9 mouse cellular contexts compared by ENCODE assay signal in genomic region chr16:8643855-8644254, GRCm38 (mm10). TPM values are rescaled to one million over a fixed set of nuclear protein-coding genes. Genes with fewer than 3 reads are reported as not detected.
A peak's percentile ranks its signal among the peaks of the same experiment; 100 is the strongest.
DNase-seq lines count a peak whose midpoint lies in the region; ATAC-seq and TF ChIP-seq lines count a peak whose summit lies in the region.
"Had no signal": no experiment of that assay in that cellular context is flagged by ENCODE, and none has a peak within 500 bp of the region (broad histone marks: within the 10 kb centered on the region; RNA-seq: fewer than 3 reads in every experiment).

No protein-coding gene starts in this region.

- peaks cover 0 to 11% of the 10 kb centered on the region in 2 experiments; a peak in 2 of 4 replicates for H3K4me1 ChIP-seq in CH12.LX (ENCODE audit: control insufficient read depth in 1 of 2, insufficient read depth in 2 of 2)
- no peaks in the 10 kb centered on the region for H3K4me1 ChIP-seq in midbrain, embryonic 14.5 days (ENCODE audit: control insufficient read depth, insufficient read depth, low read length)
- H3K4me1 ChIP-seq: embryonic facial prominence, embryonic 15.5 days had no signal

- in situ Hi-C loops in CH12.LX (cut with MboI; ENCODE audit: low pct_ligation_motif_present, low pct_unique_long_range_greater_than_20kb, low sequenced_read_pairs) = loop anchor here (5.0 kb wide), 1 partner anchor 33 kb away; no protein-coding TSS in a partner anchor

- no peak overlapping the region for H3K9ac ChIP-seq in CH12.LX (ENCODE audit: insufficient read depth, low read depth)
- H3K9ac ChIP-seq in midbrain, embryonic 14.5 days (replicated peaks; ENCODE audit: low read length) = no peak overlapping the region
- H3K9ac ChIP-seq: embryonic facial prominence, embryonic 15.5 days had no signal

- H3K9me3 ChIP-seq in CH12.LX (replicated peaks; ENCODE audit: low read length) = no peaks in the 10 kb centered on the region
- no peaks in the 10 kb centered on the region for H3K9me3 ChIP-seq in midbrain, embryonic 14.5 days (ENCODE audit: control insufficient read depth, low read length)
- H3K9me3 ChIP-seq: embryonic facial prominence, embryonic 15.5 days had no signal

- intact Hi-C loops in heart, postnatal 25 days (cut with DNase I) = loop anchor here (1.0 to 10.0 kb wide), 3 partner anchors 30 to 229 kb away; no protein-coding TSS in a partner anchor

- DNase-seq in heart, adult 11 months = peak; percentile 89
- DNase-seq in heart, postnatal 25 days (ENCODE audit: low spot score) = no peak
- DNase-seq in CH12.LX (ENCODE audit: extremely low read depth) = peak; percentile 73
- peak; percentile 53 for DNase-seq in c-Kit-positive CD71-positive TER-119-positive erythroid progenitor cells, embryonic 14.5 days (ENCODE audit: low spot score)
- DNase-seq in heart, postnatal 4 days = peak; percentile 54
- DNase-seq in layer of hippocampus, adult 9-11 months = peak; percentile 48
- peak; percentile 64 for DNase-seq in midbrain, embryonic 14.5 days
- no peak for DNase-seq in ovary, postnatal 36 days (ENCODE audit: low spot score)

- TF ChIP-seq POLR2A in CH12.LX (IDR thresholded peaks at IDR 0.05; ENCODE audit: low read depth, low read length) = no peak

- no peaks in the 10 kb centered on the region for H3K27me3 ChIP-seq in CH12.LX (replicated peaks)
- H3K27me3 ChIP-seq in midbrain, embryonic 14.5 days (ENCODE audit: control insufficient read depth, insufficient read depth, low read length) = no peaks in the 10 kb centered on the region
- H3K27me3 ChIP-seq: embryonic facial prominence, embryonic 15.5 days had no signal

- no peak overlapping the region for H3K27ac ChIP-seq in CH12.LX (ENCODE audit: insufficient read depth, low read depth)
- H3K27ac ChIP-seq in midbrain, embryonic 14.5 days (replicated peaks; ENCODE audit: low read depth, low read length) = no peak overlapping the region
- H3K27ac ChIP-seq: embryonic facial prominence, embryonic 15.5 days had no signal

- TF ChIP-seq CTCF in CH12.LX (conservative IDR thresholded peaks at IDR 0.05 in 1 of 2, IDR thresholded peaks at IDR 0.05 in 1 of 2; ENCODE audit: low read depth in 2 of 2, low read length in 2 of 2) = peak; percentile 86 to 97

- H3K79me2 ChIP-seq in CH12.LX (replicated peaks; ENCODE audit: control insufficient read depth, extremely low read depth, insufficient read depth, poor library complexity, severe bottlenecking) = peaks cover 16% of the 10 kb centered on the region

- H3K4me3 ChIP-seq in CH12.LX (replicated peaks in 1 of 3; ENCODE audit: low read depth in 2 of 3, low read length in 2 of 3, poor library complexity in 1 of 3) = no peak overlapping the region
- no peak overlapping the region for H3K4me3 ChIP-seq in midbrain, embryonic 14.5 days (replicated peaks; ENCODE audit: low read depth, low read length)
- H3K4me3 ChIP-seq: embryonic facial prominence, embryonic 15.5 days had no signal

- no peak overlapping the region for H3K4me2 ChIP-seq in CH12.LX (ENCODE audit: insufficient read depth, low read depth, poor library complexity, severe bottlenecking)
- H3K4me2 ChIP-seq in midbrain, embryonic 14.5 days (ENCODE audit: low read length) = no peak overlapping the region
- H3K4me2 ChIP-seq: embryonic facial prominence, embryonic 15.5 days had no signal

- 81% methylated on average over 2 of the region's 2 CpGs for WGBS in midbrain, embryonic 14.5 days

- H3K36me3 ChIP-seq in CH12.LX (replicated peaks in 1 of 2; ENCODE audit: control insufficient read depth in 1 of 2, insufficient read depth in 1 of 2, low read length in 1 of 2) = peaks cover 61 to 93% of the 10 kb centered on the region in 2 experiments
- H3K36me3 ChIP-seq in midbrain, embryonic 14.5 days (ENCODE audit: control insufficient read depth, insufficient read depth, low read length) = peaks cover 68% of the 10 kb centered on the region

- dilution Hi-C loops in CH12.LX (cut with MboI; ENCODE audit: extremely low pct_ligation_motif_present, extremely low pct_unique_long_range_greater_than_20kb, low sequenced_read_pairs) = no loop called here

- ATAC-seq in midbrain, embryonic 14.5 days (ENCODE audit: low FRiP score, low TSS enrichment) = no peak

- TF ChIP-seq RAD21 in CH12.LX (IDR thresholded peaks at IDR 0.05; ENCODE audit: low read depth, low read length) = peak; percentile 52

- no peak for TF ChIP-seq EP300 in CH12.LX (IDR thresholded peaks at IDR 0.05; ENCODE audit: low read length)

TF ChIP-seq in CH12.LX, 34 proteins besides CTCF, POLR2A, EP300 and RAD21:
- TF ChIP-seq ZKSCAN1 (IDR thresholded peaks at IDR 0.05; ENCODE audit: borderline replicate concordance, low read depth, low read length) (no peak), MAZ (IDR thresholded peaks at IDR 0.05; ENCODE audit: low read depth, low read length) (no peak), SMC3 (IDR thresholded peaks at IDR 0.05; ENCODE audit: low read depth, low read length) (peak; percentile 86), PAX5 (IDR thresholded peaks at IDR 0.05; ENCODE audit: low read length) (no peak)

RNA-seq across cellular contexts. Expression of gene Tmem186, which starts 6.3 kb away (rescaled TPM):
- 10 to 100 TPM; 17.0 to 18.0 TPM for total RNA-seq in heart, postnatal 25 days (2021)
- total RNA-seq in CH12.LX (2012; rRNA removed) (22.2 and 25.6 TPM in 2 replicates), CH12.LX (2014; rRNA removed) (21.5 and 21.9 TPM in 2 replicates)
- polyA plus RNA-seq in CH12.LX (2012; ENCODE audit: insufficient read length, low read depth) = 18.1 and 19.7 TPM in 2 replicates
- total RNA-seq in heart, postnatal 4 days (2021) = 10 to 100 TPM; 12.7 to 13.1 TPM
- polyA plus RNA-seq in midbrain, embryonic 14.5 days (2014; fragmentation: Nextera tagmentation; extraction: Ambion mirVana) = 16.1 and 17.2 TPM in 2 replicates

RNA-seq across cellular contexts. Expression of gene Pmm2, which starts 6.4 kb away (rescaled TPM):
- total RNA-seq in heart, postnatal 25 days (2021) = 10 to 100 TPM; 29.8 to 30.8 TPM
- 33.1 and 44.7 TPM in 2 replicates for total RNA-seq in CH12.LX (2012; rRNA removed)
- 40.6 and 42.1 TPM in 2 replicates for total RNA-seq in CH12.LX (2014; rRNA removed)
- 69.4 and 71.2 TPM in 2 replicates for polyA plus RNA-seq in CH12.LX (2012; ENCODE audit: insufficient read length, low read depth)
- 10 to 100 TPM; 36.5 to 39.0 TPM for total RNA-seq in heart, postnatal 4 days (2021)
- polyA plus RNA-seq in midbrain, embryonic 14.5 days (2014; fragmentation: Nextera tagmentation; extraction: Ambion mirVana) = 36.3 and 41.5 TPM in 2 replicates

RNA-seq across cellular contexts. Expression of gene Carhsp1, which starts 28.1 kb away (rescaled TPM):
- total RNA-seq in heart, postnatal 25 days (2021) = 10 to 100 TPM; 17.6 to 20.9 TPM
- total RNA-seq in CH12.LX (2012; rRNA removed) (26.0 and 28.4 TPM in 2 replicates), CH12.LX (2014; rRNA removed) (27.8 and 29.7 TPM in 2 replicates)
- polyA plus RNA-seq in CH12.LX (2012; ENCODE audit: insufficient read length, low read depth) = 24.4 and 26.2 TPM in 2 replicates
- total RNA-seq in heart, postnatal 4 days (2021) = 10 to 100 TPM; 52.8 to 56.0 TPM
- polyA plus RNA-seq in midbrain, embryonic 14.5 days (2014; fragmentation: Nextera tagmentation; extraction: Ambion mirVana) = 76.4 and 149 TPM in 2 replicates

RNA-seq across cellular contexts. Expression of gene Gm5767, which starts 36.7 kb away (rescaled TPM):
- not detected for total RNA-seq in heart, postnatal 25 days (2021)
- total RNA-seq in CH12.LX (2012; rRNA removed) (not detected in 2 replicates), CH12.LX (2014; rRNA removed) (not detected in 2 replicates)
- not detected in 2 replicates for polyA plus RNA-seq in CH12.LX (2012; ENCODE audit: insufficient read length, low read depth)
- total RNA-seq in heart, postnatal 4 days (2021) = not detected
- not detected in 2 replicates for polyA plus RNA-seq in midbrain, embryonic 14.5 days (2014; fragmentation: Nextera tagmentation; extraction: Ambion mirVana)
- polyA plus RNA-seq: embryonic facial prominence, embryonic 15.5 days had no signal

Comparison
In these comparisons a context has a peak if more than half of its experiments do, and no peak if none do; other contexts are left out.
1. DNase-seq: peak in heart, adult 11 months (single experiment), CH12.LX (single experiment), c-Kit-positive CD71-positive TER-119-positive erythroid progenitor cells, embryonic 14.5 days (single experiment), heart, postnatal 4 days (single experiment), layer of hippocampus, adult 9-11 months (single experiment) and midbrain, embryonic 14.5 days (single experiment); none in heart, postnatal 25 days (single experiment) and ovary, postnatal 36 days (single experiment).